Mouse (Mus musculus) embryonic facial prominence, embryonic 12.5 days (tissue): ENCODE measurements around the gene Txndc8. TPM values are rescaled to one million over a fixed set of nuclear protein-coding genes. Genes with fewer than 3 reads are reported as not detected.

Experiments
- ATAC-seq: fragments of 200-750 bp; cut with Nextera tagmentation; 2 replicates; pipeline ENCODE4 v1.8.0; 2017; ENCODE audit not compliant: insufficient number of reproducible peaks, insufficient read depth, low FRiP score, low TSS enrichment
- H3K27ac ChIP-seq: fragments of 300-500 bp; sonication (generic); 2 replicates; pipeline ENCODE4 v1.5.1; 2016; ENCODE audit warnings: mild to moderate bottlenecking
- H3K27me3 ChIP-seq: fragments of 300-500 bp; sonication (generic); 2 replicates; pipeline ENCODE4 v1.6.1; 2016; ENCODE audit warnings: mild to moderate bottlenecking, moderate library complexity
- H3K36me3 ChIP-seq: fragments of 300-500 bp; sonication (generic); 2 replicates; pipeline ENCODE4 v1.6.1; 2016; ENCODE audit warnings: mild to moderate bottlenecking
- H3K4me1 ChIP-seq: fragments of 300-500 bp; sonication (generic); 2 replicates; pipeline ENCODE4 v1.6.1; 2016
- H3K4me2 ChIP-seq: fragments of 300-500 bp; sonication (generic); replicated peaks from 2 replicates; pipeline ENCODE4 v1.6.1; 2016; ENCODE audit warnings: mild to moderate bottlenecking, moderate library complexity
- H3K4me3 ChIP-seq: fragments of 300-500 bp; sonication (generic); 2 replicates; pipeline ENCODE4 v1.5.1; 2016; ENCODE audit warnings: mild to moderate bottlenecking
- H3K9ac ChIP-seq: fragments of 300-500 bp; sonication (generic); 2 replicates; pipeline ENCODE4 v1.6.1; 2016; ENCODE audit warnings: mild to moderate bottlenecking, moderate library complexity
- H3K9me3 ChIP-seq: fragments of 300-500 bp; sonication (generic); 2 replicates; pipeline ENCODE4 v1.6.1; 2016; ENCODE audit warnings: mild to moderate bottlenecking, moderate library complexity
- WGBS: fragments of 180-500 bp; shearing (Covaris S2); methylation state at CpG from one replicate; pipeline ENCODE4 v1.1.7; 2016; 5-methylcytosine and 5-hydroxymethylcytosine counted together
- polyA plus RNA-seq: library from polyadenylated mRNA; unstranded; fragments of >200 nt; fragmentation: Nextera tagmentation; extraction: Ambion mirVana; gene quantifications from 2 replicates; pipeline ENCODE4 v1.2.1, GENCODE M21; 2016

Txndc8 gene
- not detected in 2 replicates for polyA plus RNA-seq

DNA sequence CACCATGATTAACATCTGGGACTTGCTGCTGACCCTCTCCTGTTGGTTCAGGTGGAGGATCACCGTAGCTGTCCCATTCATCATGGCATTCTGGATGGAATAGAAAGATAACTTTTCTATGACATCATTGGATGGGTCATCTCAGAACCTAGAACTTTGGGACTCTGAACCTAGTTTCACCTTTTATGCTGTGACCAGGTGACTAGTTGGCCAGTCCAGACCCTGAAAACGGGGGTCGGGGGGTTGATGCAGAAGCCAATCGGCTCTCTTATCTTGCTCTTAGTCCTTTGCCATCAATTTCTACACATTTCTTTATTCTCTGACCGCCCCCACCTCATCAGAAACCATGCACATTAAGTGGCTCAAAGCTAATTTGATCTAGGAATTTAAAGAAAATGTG lies at the start of gene Txndc8:
TSS of gene Txndc8 (minus strand) at position 101 of the 400 bp plus-strand sequence.
- H3K9me3 ChIP-seq: no peaks in the 10 kb centered on the region
- ATAC-seq: no peak
- H3K27ac ChIP-seq: no peak within 1 kb of the TSS
- no peak within 1 kb of the TSS for H3K9ac ChIP-seq
- H3K4me2 ChIP-seq: no peak within 1 kb of the TSS
- no peak within 1 kb of the TSS for H3K4me3 ChIP-seq
- WGBS: 95% methylated on average over 5 of the region's 5 CpGs
- H3K27me3 ChIP-seq: no peaks in the 10 kb centered on the region
- no peaks in the 10 kb centered on the region for H3K36me3 ChIP-seq
- H3K4me1 ChIP-seq: no peaks in the 10 kb centered on the region

DNA sequence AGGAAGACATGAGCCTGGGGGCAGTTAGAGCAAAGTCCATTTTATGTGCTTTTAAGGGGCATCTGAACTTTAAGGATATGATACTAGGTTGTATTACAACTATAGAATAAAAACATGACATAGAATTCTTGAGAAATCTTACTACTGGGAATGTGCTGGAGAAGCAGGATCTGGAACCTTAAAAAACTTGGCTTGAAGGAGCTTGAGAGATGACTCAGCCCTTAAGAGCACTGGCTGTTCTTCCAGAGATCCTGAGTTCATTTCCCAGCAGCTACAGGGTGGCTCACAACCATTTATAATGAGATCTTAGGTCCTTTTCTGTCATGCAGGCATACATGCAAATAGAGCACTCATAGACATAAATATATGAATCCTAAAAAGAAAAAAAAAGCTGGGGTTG lies 46.7 kb upstream of the Txndc8 start:
- no peak overlapping the region for H3K27ac ChIP-seq
- H3K4me1 ChIP-seq: no peaks in the 10 kb centered on the region
- no peaks in the 10 kb centered on the region for H3K27me3 ChIP-seq
- no peak overlapping the region for H3K4me2 ChIP-seq
- no peaks in the 10 kb centered on the region for H3K36me3 ChIP-seq
- H3K4me3 ChIP-seq: no peak overlapping the region
- H3K9me3 ChIP-seq: no peaks in the 10 kb centered on the region
- no peak overlapping the region for H3K9ac ChIP-seq
- ATAC-seq: no peak

DNA sequence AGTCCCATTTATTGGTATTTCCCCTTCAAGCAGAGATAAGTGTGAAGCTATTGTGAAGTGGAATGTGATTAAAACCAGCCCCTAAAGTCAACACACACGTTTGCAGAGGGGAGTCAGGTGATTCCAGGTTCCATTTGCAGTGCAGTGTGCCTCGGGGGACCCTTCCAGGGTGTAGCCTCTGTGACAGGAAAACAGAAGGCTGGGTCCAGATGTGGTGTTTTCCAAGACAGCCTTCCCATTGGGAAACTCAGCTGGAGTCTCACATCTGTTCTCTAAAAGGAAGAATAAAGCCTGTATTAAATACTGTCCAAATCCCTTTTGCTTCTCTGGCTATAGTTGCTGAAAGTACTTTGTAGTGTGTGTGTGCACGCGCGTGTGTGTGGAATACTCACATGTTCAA lies 45.5 kb upstream of the Txndc8 start:
- WGBS: 65% methylated on average over 5 of the region's 5 CpGs
- H3K4me2 ChIP-seq: no peak overlapping the region
- no peaks in the 10 kb centered on the region for H3K4me1 ChIP-seq
- no peak for ATAC-seq
- no peaks in the 10 kb centered on the region for H3K9me3 ChIP-seq
- H3K9ac ChIP-seq: no peak overlapping the region
- H3K27ac ChIP-seq: no peak overlapping the region
- no peaks in the 10 kb centered on the region for H3K27me3 ChIP-seq
- H3K36me3 ChIP-seq: no peaks in the 10 kb centered on the region
- no peak overlapping the region for H3K4me3 ChIP-seq

DNA sequence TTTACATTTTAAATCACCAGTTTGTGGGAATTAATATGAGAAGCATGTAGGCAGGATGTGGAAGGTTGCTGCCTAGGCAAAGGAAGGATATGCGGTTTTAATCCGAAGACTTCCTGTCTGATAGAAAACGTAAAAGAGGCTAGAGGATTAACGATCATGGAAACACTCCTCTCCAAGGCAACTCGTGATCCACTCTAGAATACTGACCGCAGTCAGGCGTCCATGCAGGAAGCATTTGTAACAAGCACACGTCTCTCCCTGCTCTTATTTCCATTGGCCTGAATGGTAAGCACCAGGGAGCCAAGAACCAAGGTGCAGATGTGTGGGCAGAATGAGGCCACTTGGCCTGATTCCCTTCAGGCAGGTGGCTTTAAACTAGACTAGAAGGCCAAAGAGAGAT lies 41.8 kb upstream of the Txndc8 start:
- WGBS: 81% methylated on average over 8 of the region's 8 CpGs
- H3K27ac ChIP-seq: no peak overlapping the region
- no peak overlapping the region for H3K4me2 ChIP-seq
- H3K4me1 ChIP-seq: no peaks in the 10 kb centered on the region
- H3K27me3 ChIP-seq: no peaks in the 10 kb centered on the region
- H3K9me3 ChIP-seq: no peaks in the 10 kb centered on the region
- H3K4me3 ChIP-seq: no peak overlapping the region
- no peak for ATAC-seq
- no peak overlapping the region for H3K9ac ChIP-seq
- no peaks in the 10 kb centered on the region for H3K36me3 ChIP-seq

DNA sequence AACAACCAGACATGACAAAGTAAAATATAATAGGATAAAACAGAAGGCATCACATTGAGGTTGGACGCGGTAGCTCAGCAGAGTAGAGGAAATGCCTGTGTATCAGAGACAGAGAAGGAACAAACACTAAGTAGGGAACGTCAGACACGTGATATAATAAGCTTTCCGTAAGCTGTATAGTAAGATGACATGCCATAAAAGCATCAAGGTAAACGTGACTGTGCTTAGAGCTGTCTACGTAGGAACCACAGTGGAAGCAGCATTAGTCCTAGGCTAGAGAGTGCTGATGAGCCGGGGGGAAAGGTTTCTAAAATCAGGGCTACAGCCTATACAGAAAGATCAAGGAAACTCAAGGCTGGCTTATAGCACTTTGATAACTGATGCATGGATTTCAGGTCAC lies 41.4 kb upstream of the Txndc8 start:
- no peak overlapping the region for H3K9ac ChIP-seq
- H3K4me3 ChIP-seq: no peak overlapping the region
- H3K4me2 ChIP-seq: no peak overlapping the region
- H3K27ac ChIP-seq: no peak overlapping the region
- ATAC-seq: no peak
- H3K4me1 ChIP-seq: no peaks in the 10 kb centered on the region
- no peaks in the 10 kb centered on the region for H3K36me3 ChIP-seq
- 81% methylated on average over 8 of the region's 8 CpGs for WGBS
- no peaks in the 10 kb centered on the region for H3K27me3 ChIP-seq
- H3K9me3 ChIP-seq: no peaks in the 10 kb centered on the region

DNA sequence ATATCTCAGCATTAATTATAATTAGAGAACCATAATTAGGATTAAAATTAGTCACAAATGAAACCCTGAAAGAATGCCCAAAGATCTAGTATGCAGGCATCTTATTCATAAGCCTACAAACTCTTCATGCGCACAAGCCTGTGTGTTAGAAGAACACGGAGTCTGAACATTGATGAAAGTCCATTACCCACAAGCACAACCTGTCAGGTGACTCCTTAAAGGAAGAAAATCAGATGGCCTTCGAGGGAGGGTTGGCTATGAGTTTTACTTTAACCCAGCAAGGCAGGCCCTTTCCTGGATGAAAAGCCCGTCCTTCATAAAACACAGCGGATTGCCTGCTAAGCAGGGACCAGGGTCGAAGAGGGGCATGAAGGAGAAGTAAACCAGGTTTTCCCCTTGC lies 35.9 kb upstream of the Txndc8 start:
- Histone ChIP-seq H3K36me3 (no peaks in the 10 kb centered on the region), H3K4me1 (no peaks in the 10 kb centered on the region), H3K27ac (no peak overlapping the region), H3K9me3 (no peaks in the 10 kb centered on the region), H3K27me3 (no peaks in the 10 kb centered on the region), H3K4me3 (no peak overlapping the region), H3K9ac (no peak overlapping the region), H3K4me2 (no peak overlapping the region)
- ATAC-seq: no peak
- WGBS: 92% methylated on average over 6 of the region's 6 CpGs

DNA sequence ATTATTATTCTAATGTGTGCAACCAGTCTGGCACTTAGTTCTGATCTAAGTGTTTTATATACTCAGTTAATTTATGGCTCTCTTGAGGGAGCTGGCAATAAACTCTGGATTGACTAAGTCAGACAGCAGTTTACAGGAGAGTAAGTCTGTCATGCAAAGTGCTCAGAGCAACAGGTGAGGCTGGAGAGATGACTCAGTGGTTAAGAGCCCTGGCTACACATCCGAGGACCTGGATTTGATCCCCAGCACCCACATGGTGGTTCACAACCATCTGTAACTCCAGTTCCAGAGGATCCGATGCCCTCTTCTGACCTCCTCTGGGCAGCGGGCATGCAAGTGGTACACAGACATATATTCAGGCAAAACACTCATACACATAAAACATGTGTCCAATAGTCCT lies 35.4 kb upstream of the Txndc8 start:
- Histone ChIP-seq H3K9ac (no peak overlapping the region), H3K27me3 (no peaks in the 10 kb centered on the region), H3K4me3 (no peak overlapping the region), H3K36me3 (no peaks in the 10 kb centered on the region), H3K27ac (no peak overlapping the region), H3K4me2 (no peak overlapping the region), H3K9me3 (no peaks in the 10 kb centered on the region), H3K4me1 (no peaks in the 10 kb centered on the region)
- no peak for ATAC-seq
- 91% methylated on average over 3 of the region's 3 CpGs for WGBS

DNA sequence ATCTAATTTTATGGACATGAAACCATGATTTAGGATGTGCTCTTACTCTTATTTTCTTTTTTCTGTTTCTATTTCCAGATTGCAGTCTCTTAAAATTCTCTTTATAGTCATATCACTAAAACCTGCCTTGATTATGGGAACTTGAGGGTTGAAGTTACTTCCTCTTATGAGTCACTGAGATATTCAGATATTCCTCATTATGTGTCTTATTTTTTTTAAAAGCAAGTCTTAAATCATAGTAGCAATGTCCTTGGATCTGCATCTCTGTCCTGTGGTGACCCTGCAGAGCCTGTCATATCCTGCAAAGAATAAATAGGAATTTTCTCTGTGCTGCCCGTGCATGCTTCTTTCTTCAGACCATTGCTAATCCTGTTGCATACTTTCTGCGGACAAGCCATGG lies 31.2 kb upstream of the Txndc8 start:
- Histone ChIP-seq H3K9ac (no peak overlapping the region), H3K4me2 (no peak overlapping the region), H3K27me3 (no peaks in the 10 kb centered on the region), H3K36me3 (no peaks in the 10 kb centered on the region), H3K4me1 (no peaks in the 10 kb centered on the region), H3K4me3 (no peak overlapping the region), H3K9me3 (no peaks in the 10 kb centered on the region), H3K27ac (no peak overlapping the region)
- ATAC-seq: no peak
- WGBS: 84% methylated on average over 2 of the region's 2 CpGs

DNA sequence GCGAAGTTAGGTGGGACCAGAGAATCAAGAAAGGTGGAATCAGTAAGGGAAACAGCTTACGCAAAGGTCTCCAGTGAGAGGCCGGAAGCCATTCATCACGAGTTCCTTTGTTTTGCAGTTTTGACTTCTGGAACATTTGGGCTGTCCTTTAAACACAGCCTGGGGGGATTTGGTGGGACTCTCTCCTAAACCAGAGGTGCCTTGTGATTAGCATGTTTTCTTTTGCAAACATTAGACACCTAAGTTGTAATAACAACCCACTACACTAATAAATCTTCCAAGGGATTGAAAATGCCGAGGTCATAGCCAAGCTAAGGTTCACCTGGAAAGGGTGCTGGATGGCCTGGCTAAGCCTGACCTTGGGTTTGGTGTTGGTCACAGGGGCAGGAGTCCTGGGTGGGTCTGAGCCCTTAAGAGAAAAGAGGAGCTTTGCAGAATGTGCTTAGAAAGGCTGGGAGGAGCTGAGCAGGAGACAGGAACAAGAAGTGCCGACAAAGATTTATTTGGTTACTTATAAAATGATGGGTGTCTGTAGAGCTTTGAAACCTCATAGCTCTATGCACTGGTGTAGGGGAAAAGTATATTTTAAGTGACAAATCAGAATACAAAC lies 28.3 kb upstream of the Txndc8 start:
- H3K9ac ChIP-seq: no peak overlapping the region
- no peak for ATAC-seq
- H3K27ac ChIP-seq: no peak overlapping the region
- 76% methylated on average over 6 of the region's 6 CpGs for WGBS
- no peaks in the 10 kb centered on the region for H3K27me3 ChIP-seq
- H3K4me2 ChIP-seq: no peak overlapping the region
- H3K9me3 ChIP-seq: no peaks in the 10 kb centered on the region
- H3K36me3 ChIP-seq: no peaks in the 10 kb centered on the region
- no peak overlapping the region for H3K4me3 ChIP-seq
- H3K4me1 ChIP-seq: no peaks in the 10 kb centered on the region

DNA sequence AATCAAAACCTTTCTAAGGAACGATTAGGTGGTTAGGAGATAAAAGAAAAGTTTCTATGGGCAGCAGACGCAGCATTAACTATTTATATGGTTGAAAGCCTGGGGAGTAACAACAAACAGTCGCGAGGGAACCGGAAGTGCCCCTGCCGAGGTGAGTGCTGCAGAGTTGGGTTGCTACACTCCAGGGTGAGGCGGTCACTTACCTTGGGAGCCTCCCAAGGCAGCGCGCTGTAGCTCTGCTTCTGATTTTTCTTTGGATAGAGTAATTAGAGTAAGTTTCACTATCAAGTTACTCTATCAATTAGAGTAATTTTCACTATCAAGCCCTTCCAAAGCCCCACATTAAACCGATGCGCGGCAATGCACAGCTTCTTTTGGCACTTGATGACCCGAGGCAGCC lies 25.7 kb upstream of the Txndc8 start:
- no peaks in the 10 kb centered on the region for H3K27me3 ChIP-seq
- no peaks in the 10 kb centered on the region for H3K4me1 ChIP-seq
- no peak for ATAC-seq
- no peak overlapping the region for H3K9ac ChIP-seq
- H3K36me3 ChIP-seq: no peaks in the 10 kb centered on the region
- H3K4me3 ChIP-seq: no peak overlapping the region
- H3K9me3 ChIP-seq: 0 out of 2 replicates have a peak, but pooled peaks cover 5% of the 10 kb centered on the region
- H3K4me2 ChIP-seq: peak overlapping the region; percentile 25; the same call in 1 of the 2 replicates
- H3K27ac ChIP-seq: no peak overlapping the region
- WGBS: 48% methylated on average over 13 of the region's 13 CpGs

DNA sequence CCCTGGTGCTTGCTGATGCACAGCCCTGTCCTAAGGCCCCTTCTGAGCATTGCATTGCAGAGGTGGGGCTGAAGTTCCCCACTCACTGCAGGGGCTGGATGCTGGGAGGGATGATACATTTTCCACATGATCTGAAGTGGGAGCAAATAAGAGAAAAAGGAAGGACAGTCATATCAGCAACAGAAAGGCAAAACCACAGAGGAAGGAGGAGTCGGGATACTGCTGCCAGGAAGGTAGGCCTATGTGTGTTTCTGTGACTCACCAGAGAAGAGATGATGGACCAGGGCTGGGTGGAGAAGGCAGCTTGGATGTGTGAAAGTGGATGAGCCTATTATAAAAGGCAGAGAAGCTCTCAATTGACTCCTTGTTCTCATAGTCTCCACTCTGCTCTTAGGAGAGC lies 23.8 kb upstream of the Txndc8 start:
- no peak overlapping the region for H3K4me3 ChIP-seq
- no peak overlapping the region for H3K9ac ChIP-seq
- ATAC-seq: no peak
- no peaks in the 10 kb centered on the region for H3K4me1 ChIP-seq
- no peaks in the 10 kb centered on the region for H3K36me3 ChIP-seq
- no peaks in the 10 kb centered on the region for H3K27me3 ChIP-seq
- 63% methylated on average over 1 of the region's 1 CpGs for WGBS
- no peak overlapping the region for H3K4me2 ChIP-seq
- H3K27ac ChIP-seq: no peak overlapping the region
- H3K9me3 ChIP-seq: 0 out of 2 replicates have a peak, but pooled peaks cover 5% of the 10 kb centered on the region

DNA sequence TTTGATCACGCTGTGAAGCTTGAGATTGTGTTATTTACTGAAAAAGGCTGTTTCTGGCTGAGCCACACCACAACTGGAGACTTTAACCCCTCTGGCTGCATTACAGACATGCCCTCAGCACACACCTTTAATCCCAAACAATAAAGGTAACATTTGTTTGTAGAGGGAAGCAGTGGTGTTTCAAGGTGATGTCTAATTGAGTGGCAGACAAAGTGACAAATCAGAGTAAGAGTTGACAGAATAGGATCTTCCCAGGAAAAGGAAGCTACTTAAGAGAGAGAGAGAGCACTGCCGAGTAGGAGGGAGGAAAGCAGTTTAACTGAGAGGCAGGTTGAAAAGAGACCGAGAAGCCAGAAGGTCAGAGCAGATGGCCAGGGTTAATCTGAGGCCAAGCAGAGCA lies 5.4 kb downstream of the Txndc8 start:
- no peak for ATAC-seq
- Histone ChIP-seq H3K4me1 (no peaks in the 10 kb centered on the region), H3K4me3 (no peak overlapping the region), H3K9ac (no peak overlapping the region), H3K9me3 (no peaks in the 10 kb centered on the region), H3K36me3 (no peaks in the 10 kb centered on the region), H3K27ac (no peak overlapping the region), H3K27me3 (no peaks in the 10 kb centered on the region), H3K4me2 (no peak overlapping the region)
- WGBS: 50% methylated on average over 3 of the region's 3 CpGs

DNA sequence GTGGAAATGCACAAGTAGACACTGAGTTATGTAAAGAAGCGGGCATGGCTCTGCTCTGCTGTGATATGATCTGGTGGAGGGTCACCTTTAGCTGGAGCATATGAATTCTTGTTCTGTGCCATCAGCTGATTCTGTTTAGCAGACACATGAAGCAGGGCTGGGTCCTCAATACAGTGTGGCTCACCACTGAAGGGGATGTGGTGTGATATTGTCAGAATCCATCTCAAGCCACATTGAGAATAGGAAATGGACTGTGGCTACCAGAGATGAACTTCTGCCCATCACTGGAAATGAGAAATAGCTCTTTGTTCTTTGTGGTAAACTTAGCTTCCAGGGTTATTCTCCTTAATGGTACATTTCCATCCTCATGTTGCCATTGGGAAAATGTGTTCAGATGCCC lies 17.5 kb downstream of the Txndc8 start:
- Histone ChIP-seq H3K4me2 (no peak overlapping the region), H3K27me3 (no peaks in the 10 kb centered on the region), H3K27ac (no peak overlapping the region), H3K4me1 (no peaks in the 10 kb centered on the region), H3K4me3 (no peak overlapping the region), H3K9me3 (no peaks in the 10 kb centered on the region), H3K9ac (no peak overlapping the region), H3K36me3 (no peaks in the 10 kb centered on the region)
- 82% methylated on average over 1 of the region's 1 CpGs for WGBS
- ATAC-seq: no peak
